Mouse (Mus musculus): ENCODE data around the gene Ncoa3. TPM values are rescaled to one million over a fixed set of nuclear protein-coding genes. Genes with fewer than 3 reads are reported as not detected.
"Not testable (repeated sequence)": the region's sequence is repeated elsewhere in the genome, so short reads cannot be mapped to it uniquely, and the experiment has no call there.

Gene Ncoa3
- 16.4 and 17.4 TPM in 2 replicates for polyA plus RNA-seq (2016; fragmentation: Nextera tagmentation; extraction: Ambion mirVana)

- Histone ChIP-seq H3K9me3 (replicated peaks) (no peaks in the 10 kb centered on the region), H3K27ac (ENCODE audit: poor library complexity, severe bottlenecking) (peak within 1 kb of the TSS; percentile 77), H3K36me3 (peaks cover 5% of the 10 kb centered on the region; the same call in 1 of the 2 replicates), H3K9ac (peak within 1 kb of the TSS; percentile 97), H3K27me3 (replicated peaks) (no peaks in the 10 kb centered on the region), H3K4me3 (peak within 1 kb of the TSS; percentile 96), H3K4me2 (peak within 1 kb of the TSS; percentile 99), H3K4me1 (replicated peaks) (peaks cover 6% of the 10 kb centered on the region)
- 2% methylated on average over 88 of the region's 103 CpGs for WGBS
- ATAC-seq (ENCODE audit: insufficient number of reproducible peaks, low FRiP score): peak; percentile 98
Measured at GRCm38 (mm10) chr2:165992270-165993172, at the start of gene Ncoa3. TSS of gene Ncoa3 (plus strand) at chr2:165992636.

GRCm38 (mm10) chr2:165943113-165943512, 49.3 kb upstream of the Ncoa3 start:
- peaks cover 7% of the 10 kb centered on the region for H3K9me3 ChIP-seq (replicated peaks)
- H3K4me3 ChIP-seq: no peak overlapping the region
- 91% methylated on average over 2 of the region's 2 CpGs for WGBS
- H3K27ac ChIP-seq (ENCODE audit: poor library complexity, severe bottlenecking): no peak overlapping the region
- peaks cover 8% of the 10 kb centered on the region; the same call in 1 of the 2 replicates for H3K4me1 ChIP-seq (replicated peaks)
- no peak for ATAC-seq (ENCODE audit: insufficient number of reproducible peaks, low FRiP score)
- H3K4me2 ChIP-seq: no peak overlapping the region
- H3K36me3 ChIP-seq: no peaks in the 10 kb centered on the region
- H3K9ac ChIP-seq: no peak overlapping the region
- no peaks in the 10 kb centered on the region for H3K27me3 ChIP-seq (replicated peaks)

GRCm38 (mm10) chr2:165944576-165945351, 47.7 kb upstream of the Ncoa3 start:
- WGBS: 72% methylated on average over 11 of the region's 11 CpGs
- H3K4me3 ChIP-seq: no peak overlapping the region
- no peaks in the 10 kb centered on the region for H3K36me3 ChIP-seq
- peak; percentile 80 for ATAC-seq (ENCODE audit: insufficient number of reproducible peaks, low FRiP score)
- peaks cover 10% of the 10 kb centered on the region for H3K4me1 ChIP-seq (replicated peaks)
- H3K4me2 ChIP-seq: no peak overlapping the region
- H3K27me3 ChIP-seq (replicated peaks): no peaks in the 10 kb centered on the region
- H3K27ac ChIP-seq (ENCODE audit: poor library complexity, severe bottlenecking): peak overlapping the region; percentile 10; the same call in 1 of the 2 replicates
- peaks cover 7% of the 10 kb centered on the region for H3K9me3 ChIP-seq (replicated peaks)
- no peak overlapping the region for H3K9ac ChIP-seq

GRCm38 (mm10) chr2:165946046-165946564, 46.3 kb upstream of the Ncoa3 start:
- Histone ChIP-seq H3K9ac (no peak overlapping the region), H3K4me3 (no peak overlapping the region), H3K4me2 (no peak overlapping the region), H3K27ac (ENCODE audit: poor library complexity, severe bottlenecking) (no peak overlapping the region), H3K9me3 (replicated peaks) (peaks cover 7% of the 10 kb centered on the region), H3K4me1 (replicated peaks) (peaks cover 13% of the 10 kb centered on the region), H3K36me3 (no peaks in the 10 kb centered on the region), H3K27me3 (replicated peaks) (no peaks in the 10 kb centered on the region)
- WGBS: 86% methylated on average over 1 of the region's 1 CpGs
- no peak for ATAC-seq (ENCODE audit: insufficient number of reproducible peaks, low FRiP score)

GRCm38 (mm10) chr2:165948007-165948406, 44.4 kb upstream of the Ncoa3 start:
- no peak overlapping the region for H3K27ac ChIP-seq (ENCODE audit: poor library complexity, severe bottlenecking)
- H3K4me1 ChIP-seq (replicated peaks): peaks cover 19% of the 10 kb centered on the region
- no peak overlapping the region for H3K9ac ChIP-seq
- H3K27me3 ChIP-seq (replicated peaks): no peaks in the 10 kb centered on the region
- no peak overlapping the region for H3K4me3 ChIP-seq
- H3K4me2 ChIP-seq: no peak overlapping the region
- 77% methylated on average over 1 of the region's 1 CpGs for WGBS
- peaks cover 7% of the 10 kb centered on the region for H3K9me3 ChIP-seq (replicated peaks)
- H3K36me3 ChIP-seq: no peaks in the 10 kb centered on the region
- ATAC-seq (ENCODE audit: insufficient number of reproducible peaks, low FRiP score): no peak

GRCm38 (mm10) chr2:165948785-165949184, 43.7 kb upstream of the Ncoa3 start:
- not testable (repeated sequence) for H3K27ac ChIP-seq (ENCODE audit: poor library complexity, severe bottlenecking); H3K27me3 ChIP-seq (replicated peaks); H3K4me3 ChIP-seq; H3K4me2 ChIP-seq; H3K9ac ChIP-seq; H3K36me3 ChIP-seq; H3K9me3 ChIP-seq (replicated peaks); ATAC-seq (ENCODE audit: insufficient number of reproducible peaks, low FRiP score)
- peaks cover 19% of the 10 kb centered on the region for H3K4me1 ChIP-seq (replicated peaks)
- 64% methylated on average over 1 of the region's 1 CpGs for WGBS

GRCm38 (mm10) chr2:165949719-165950118, 42.7 kb upstream of the Ncoa3 start:
- Histone ChIP-seq H3K9me3 (replicated peaks) (no peaks in the 10 kb centered on the region), H3K4me2 (no peak overlapping the region), H3K9ac (no peak overlapping the region), H3K4me1 (replicated peaks) (peaks cover 22% of the 10 kb centered on the region), H3K36me3 (no peaks in the 10 kb centered on the region), H3K27me3 (replicated peaks) (no peaks in the 10 kb centered on the region), H3K27ac (ENCODE audit: poor library complexity, severe bottlenecking) (no peak overlapping the region), H3K4me3 (no peak overlapping the region)
- no peak for ATAC-seq (ENCODE audit: insufficient number of reproducible peaks, low FRiP score)
- WGBS: 44% methylated on average over 3 of the region's 3 CpGs

- Histone ChIP-seq H3K4me1 (replicated peaks) (peaks cover 24% of the 10 kb centered on the region), H3K9ac (no peak overlapping the region), H3K36me3 (no peaks in the 10 kb centered on the region), H3K9me3 (replicated peaks) (no peaks in the 10 kb centered on the region), H3K4me2 (no peak overlapping the region), H3K4me3 (no peak overlapping the region), H3K27ac (ENCODE audit: poor library complexity, severe bottlenecking) (no peak overlapping the region), H3K27me3 (replicated peaks) (no peaks in the 10 kb centered on the region)
- no peak for ATAC-seq (ENCODE audit: insufficient number of reproducible peaks, low FRiP score)
- 63% methylated on average over 12 of the region's 12 CpGs for WGBS
Measured at GRCm38 (mm10) chr2:165951432-165952068, 40.9 kb upstream of the Ncoa3 start.

GRCm38 (mm10) chr2:165954872-165955271, 37.6 kb upstream of the Ncoa3 start:
- ATAC-seq (ENCODE audit: insufficient number of reproducible peaks, low FRiP score): no peak; the same call in 1 of the 2 replicates
- Histone ChIP-seq H3K4me2 (peak overlapping the region; percentile 49), H3K27me3 (replicated peaks) (no peaks in the 10 kb centered on the region), H3K9me3 (replicated peaks) (no peaks in the 10 kb centered on the region), H3K36me3 (no peaks in the 10 kb centered on the region), H3K9ac (peak overlapping the region; percentile 47; the same call in 1 of the 2 replicates), H3K4me3 (no peak overlapping the region), H3K4me1 (replicated peaks) (peaks cover 20% of the 10 kb centered on the region), H3K27ac (ENCODE audit: poor library complexity, severe bottlenecking) (peak overlapping the region; percentile 52)
- WGBS: 28% methylated on average over 20 of the region's 20 CpGs

GRCm38 (mm10) chr2:165955386-165955785, 37.0 kb upstream of the Ncoa3 start:
- no peak for ATAC-seq (ENCODE audit: insufficient number of reproducible peaks, low FRiP score)
- Histone ChIP-seq H3K27me3 (replicated peaks) (no peaks in the 10 kb centered on the region), H3K4me2 (no peak overlapping the region), H3K36me3 (no peaks in the 10 kb centered on the region), H3K4me1 (replicated peaks) (peaks cover 18% of the 10 kb centered on the region), H3K4me3 (no peak overlapping the region), H3K9me3 (replicated peaks) (no peaks in the 10 kb centered on the region), H3K27ac (ENCODE audit: poor library complexity, severe bottlenecking) (peak overlapping the region; percentile 52; the same call in 1 of the 2 replicates), H3K9ac (no peak overlapping the region)
- 87% methylated on average over 8 of the region's 8 CpGs for WGBS
